Mouse (Mus musculus) frontal cortex, postnatal 14 days (tissue): ENCODE data around the gene Necab2.

Experiments
- DNase-seq, 2 experiments: peaks; one replicate each; pipeline ENCODE4 v3.0.0; 2022; ENCODE audit warnings: low spot score in 2 of 2

Gene Necab2

GRCm38 (mm10) chr8:119452919-119453318, 6.4 kb downstream of the Necab2 start:
- no peak for DNase-seq

DNA sequence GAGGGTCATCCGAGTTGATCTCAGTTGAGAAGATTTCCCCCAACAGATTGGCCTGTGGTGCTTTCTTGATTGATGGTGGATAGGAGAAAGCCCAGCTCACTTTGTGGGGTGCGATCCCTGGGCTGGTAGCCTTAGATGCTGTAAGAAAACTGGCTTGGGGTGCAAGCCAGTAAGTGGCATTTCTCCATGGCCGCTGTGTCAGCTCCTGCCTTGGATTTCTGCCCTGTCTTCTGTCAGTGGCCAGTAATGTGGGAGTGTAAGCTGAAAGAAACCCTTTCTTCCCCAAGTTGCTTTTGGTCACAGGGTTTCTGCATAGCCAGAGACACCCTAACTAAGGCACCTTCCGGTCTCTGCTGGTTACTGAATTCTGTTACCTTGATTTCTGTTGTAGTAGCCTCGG, 9.5 kb downstream of the Necab2 start:
- DNase-seq, result no peak

- DNase-seq, result no peak
Observed at GRCm38 (mm10) chr8:119459724-119460123, 13.2 kb downstream of the Necab2 start.

DNA sequence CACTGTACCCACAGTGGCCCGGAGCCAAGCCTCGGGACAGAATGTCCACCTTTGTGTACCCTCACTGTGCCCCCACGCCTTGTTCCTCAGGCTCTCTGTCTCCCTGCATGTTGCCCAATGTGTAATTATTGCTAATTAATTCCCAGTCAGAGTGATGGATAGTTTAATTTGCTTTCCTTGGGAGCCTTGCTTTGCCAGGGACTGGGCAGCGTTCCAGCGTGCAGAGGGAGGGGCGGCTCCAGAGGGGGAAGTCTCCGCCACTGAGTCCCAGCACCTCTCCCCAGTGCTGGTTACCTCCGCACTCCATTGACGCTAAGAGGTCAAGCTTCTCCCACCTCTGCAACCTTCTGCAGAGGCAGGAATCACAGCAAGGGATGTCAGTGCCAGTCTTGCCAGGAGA, 14.8 kb downstream of the Necab2 start:
- DNase-seq, result no peak

GRCm38 (mm10) chr8:119463709-119464108, 17.2 kb downstream of the Necab2 start:
- DNase-seq, result no peak

DNA sequence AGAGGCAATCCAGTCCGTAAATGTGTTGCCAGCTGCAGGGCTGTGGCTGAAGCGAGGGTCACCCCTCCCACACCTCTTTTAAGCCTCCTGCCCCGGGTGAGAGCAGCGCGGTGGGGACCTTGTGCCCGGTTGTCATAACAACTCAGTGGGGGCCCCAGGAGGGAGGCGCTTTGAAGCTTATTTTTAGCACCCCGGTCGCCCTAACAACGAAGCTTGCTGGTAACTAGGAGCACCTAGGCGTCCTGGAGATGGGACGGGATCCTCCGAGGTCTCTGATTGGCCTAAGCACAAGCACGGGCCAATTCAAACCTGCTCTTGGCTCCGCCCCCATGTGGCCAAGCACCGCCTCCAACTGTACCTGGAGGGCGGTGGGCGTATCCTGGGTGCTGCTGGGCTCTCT, 19.6 kb downstream of the Necab2 start:
- peak; percentile 48 to 74 for DNase-seq

DNA sequence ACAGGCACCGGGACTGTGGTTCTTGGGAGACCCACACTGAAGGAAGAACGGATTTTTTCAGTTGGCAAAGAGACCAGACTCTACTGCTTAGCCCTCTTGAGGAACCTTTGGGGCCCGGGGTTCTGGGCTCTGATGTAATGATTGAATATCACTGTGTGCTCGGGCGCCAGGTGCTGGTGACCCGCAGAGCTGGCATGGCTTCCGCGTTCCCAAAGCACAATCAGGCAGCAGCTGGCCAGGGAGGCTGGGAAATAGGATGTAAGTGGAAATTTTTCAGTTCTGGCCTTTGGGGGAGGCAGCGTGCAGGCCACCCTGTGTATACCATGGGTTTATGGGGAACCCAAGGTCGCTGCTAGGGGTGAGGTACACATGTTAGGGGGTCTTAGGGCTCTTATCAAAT, 20.3 kb downstream of the Necab2 start:
- no peak for DNase-seq

GRCm38 (mm10) chr8:119468091-119468490, 21.6 kb downstream of the Necab2 start:
- DNase-seq, result no peak

DNA sequence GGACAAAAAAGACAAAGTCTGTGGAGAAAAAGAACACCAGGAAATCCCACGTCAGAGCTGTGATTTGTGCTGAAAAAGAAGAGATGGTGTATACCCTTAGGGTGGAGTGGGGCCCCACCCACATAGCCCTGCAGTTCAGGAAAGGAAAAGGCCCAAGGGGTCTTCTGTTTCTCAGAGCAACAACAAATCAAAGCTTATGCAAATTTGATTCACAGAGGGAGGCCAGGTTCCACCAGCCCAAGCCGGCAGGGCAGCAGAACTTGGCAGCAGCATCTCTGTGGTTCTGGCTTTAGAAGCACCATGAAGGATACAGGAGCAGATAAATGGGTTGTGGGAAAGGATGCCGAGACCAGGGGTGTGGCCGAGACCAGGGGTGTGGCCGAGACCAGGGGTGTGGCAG, 32.2 kb downstream of the Necab2 start:
- no peak for DNase-seq

DNA sequence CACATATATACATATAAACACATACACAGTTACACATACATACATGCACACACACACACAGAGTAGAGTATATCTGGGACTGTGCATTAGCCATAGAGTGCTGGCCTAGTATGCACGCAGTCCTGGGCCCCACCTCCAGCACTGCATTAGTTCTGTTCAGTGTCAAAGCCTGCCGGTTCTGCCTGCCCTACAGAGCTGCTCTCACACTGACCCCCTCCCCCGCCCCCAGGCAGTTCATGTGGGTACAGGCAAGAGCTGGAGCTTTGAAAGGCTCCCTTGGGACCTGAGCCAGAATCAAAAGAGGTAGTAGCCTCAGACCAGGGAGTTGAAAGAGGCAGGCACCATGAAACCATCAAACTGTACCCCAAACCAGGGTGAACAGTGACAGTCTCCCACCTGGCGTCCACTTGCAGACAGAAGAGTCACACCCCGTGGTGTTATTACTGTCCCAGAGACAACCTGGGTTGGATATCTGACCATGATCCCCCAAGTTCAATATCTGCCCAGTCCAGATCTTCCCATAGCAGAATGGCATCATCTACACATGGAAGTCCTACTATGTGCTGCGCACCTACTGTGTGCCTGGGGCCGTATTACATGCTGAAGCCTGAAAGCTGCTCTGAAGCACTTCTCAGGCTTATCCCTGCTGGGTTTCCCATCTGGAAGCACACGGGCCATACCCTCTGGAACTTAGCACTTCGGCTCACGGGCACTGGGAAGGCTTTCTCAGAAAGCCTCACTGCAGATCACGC, 37.8 kb downstream of the Necab2 start:
- no peak for DNase-seq

- no peak for DNase-seq
Observed at GRCm38 (mm10) chr8:119487093-119487492, 40.6 kb downstream of the Necab2 start.

- DNase-seq, result no peak
Observed at GRCm38 (mm10) chr8:119496848-119497247, 50.3 kb downstream of the Necab2 start.

- no peak for DNase-seq
Observed at GRCm38 (mm10) chr8:119499836-119500235, 53.3 kb downstream of the Necab2 start.

DNA sequence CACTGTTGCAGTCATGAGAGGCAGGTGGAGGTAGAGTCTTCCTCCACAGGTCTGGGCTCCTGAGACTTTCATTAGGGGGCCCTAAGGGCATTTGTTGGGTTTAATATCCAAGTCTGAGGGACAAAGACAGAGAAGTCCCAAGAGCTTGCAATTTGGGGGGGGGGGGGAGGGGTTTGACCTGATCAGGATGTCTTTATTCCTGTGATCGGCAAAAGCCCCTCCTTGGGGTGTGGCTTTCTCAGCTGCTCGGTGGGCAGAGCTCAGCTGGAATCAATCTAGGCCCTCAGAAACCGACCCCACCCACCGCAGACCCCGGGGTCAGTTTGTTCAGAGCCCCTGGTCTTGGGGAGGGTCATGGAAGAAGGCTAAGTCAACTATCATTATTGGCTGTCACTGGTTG, 55.1 kb downstream of the Necab2 start, which contains the start of gene Slc38a8:
Gene Slc38a8 (minus strand): TSS at position 101 of the 400 bp plus-strand sequence.
- DNase-seq, result no peak

GRCm38 (mm10) chr8:119502111-119502510, 55.6 kb downstream of the Necab2 start:
- no peak for DNase-seq

DNA sequence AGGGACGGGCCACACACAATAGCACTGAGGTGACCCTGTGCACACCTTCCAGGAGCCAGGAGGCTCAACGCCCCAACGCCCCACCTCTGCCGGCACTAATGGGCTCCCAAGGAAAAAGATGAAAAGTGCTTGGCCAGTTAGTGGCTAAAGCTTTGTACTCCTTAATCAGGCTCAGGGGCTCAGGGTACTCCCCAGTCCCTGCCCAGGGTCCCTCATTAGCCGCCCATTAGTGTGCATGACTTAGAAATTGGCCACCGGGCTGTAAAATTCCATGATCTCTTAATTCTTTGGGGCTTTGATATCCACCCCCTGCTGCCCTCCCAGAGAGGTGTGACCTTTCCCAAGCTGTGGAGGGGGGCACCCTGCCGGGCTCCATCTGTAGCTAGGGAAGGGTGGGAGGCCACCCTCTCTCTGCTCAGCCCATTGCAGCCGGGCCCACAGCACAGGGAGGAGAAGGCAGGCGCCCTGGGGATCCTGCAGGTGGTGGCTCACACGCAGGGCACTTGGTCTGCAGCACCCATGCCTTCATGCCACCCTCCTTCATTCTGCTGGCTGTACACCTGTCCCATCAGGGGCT, 56.8 kb downstream of the Necab2 start:
- no peak for DNase-seq

DNA sequence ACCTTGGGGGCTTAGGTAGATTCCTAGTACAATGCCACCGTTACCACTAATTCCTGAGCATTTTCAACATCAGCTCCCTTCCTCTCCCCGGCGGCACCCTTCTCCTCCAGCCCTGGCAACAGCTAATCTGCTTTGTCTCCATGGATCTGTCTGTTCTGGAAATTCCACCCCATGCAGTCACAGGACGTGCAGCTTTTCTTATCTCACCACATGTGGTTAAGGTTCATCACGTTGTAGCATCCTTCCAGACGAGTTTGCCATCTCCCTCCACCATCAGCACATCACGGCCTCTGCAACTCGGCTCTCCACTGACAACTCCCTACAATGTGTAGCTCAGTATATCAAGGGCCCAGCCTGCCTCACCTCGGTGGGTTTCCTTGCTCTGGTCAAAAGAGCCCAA, 59.0 kb downstream of the Necab2 start:
- no peak for DNase-seq

GRCm38 (mm10) chr8:119506106-119506505, 59.6 kb downstream of the Necab2 start:
- DNase-seq, result no peak

DNA sequence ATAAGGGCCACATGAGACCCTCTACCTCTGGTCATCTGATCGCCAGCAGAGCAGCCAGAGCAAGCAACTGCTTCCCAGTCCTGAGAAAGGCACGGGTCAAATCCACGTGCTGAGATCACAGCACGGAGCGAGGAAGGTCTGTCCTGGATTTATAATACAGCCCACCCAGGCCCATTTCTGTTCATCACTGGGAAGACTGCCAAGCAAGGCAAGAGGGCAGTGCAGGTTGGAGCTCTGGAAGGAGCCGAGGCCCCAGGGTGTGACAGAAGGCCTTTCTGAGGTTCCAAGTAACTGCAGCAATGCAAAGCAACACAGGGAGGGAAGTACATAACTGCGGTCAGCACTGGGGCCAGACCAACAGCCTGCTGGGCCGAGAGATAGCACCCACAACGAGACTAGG, 64.0 kb downstream of the Necab2 start:
- DNase-seq, result no peak

GRCm38 (mm10) chr8:119511722-119512121, 65.2 kb downstream of the Necab2 start:
- DNase-seq, result no peak

- no peak for DNase-seq
Observed at GRCm38 (mm10) chr8:119513405-119513804, 66.9 kb downstream of the Necab2 start.

GRCm38 (mm10) chr8:119514940-119515339, 68.4 kb downstream of the Necab2 start:
- DNase-seq, result no peak

DNA sequence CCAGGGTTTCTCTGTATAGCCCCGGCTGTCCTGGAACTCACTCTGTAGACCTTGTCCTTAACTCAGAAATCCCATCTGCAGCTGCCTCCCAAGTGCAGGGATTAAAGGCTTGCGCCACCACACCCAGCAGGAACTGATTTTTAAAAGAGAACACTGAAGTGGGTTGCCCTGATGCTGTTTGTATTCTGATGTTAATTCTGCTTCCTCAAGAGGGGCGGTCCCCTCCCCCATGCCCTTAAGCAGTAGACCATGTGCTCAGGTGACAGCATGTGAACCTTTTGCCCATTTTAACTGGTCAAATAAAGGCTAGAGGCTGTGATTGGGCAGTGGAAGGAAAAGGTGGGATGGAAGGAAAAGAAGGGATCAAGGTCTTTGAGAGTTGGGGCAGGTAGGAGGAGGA, 69.2 kb downstream of the Necab2 start:
- no peak for DNase-seq

GRCm38 (mm10) chr8:119516674-119517073, 70.2 kb downstream of the Necab2 start:
- no peak for DNase-seq
